Mouse (Mus musculus) liver, embryonic 14 days (tissue): Measurements from ENCODE around the gene A730071L15Rik. TPM values are rescaled to one million over a fixed set of nuclear protein-coding genes. Genes with fewer than 3 reads are reported as not detected.

Experiments used
- polyA plus RNA-seq: library from polyadenylated mRNA; depleted of rRNA; stranded (reverse); fragments of >200 nt; gene quantifications from 2 replicates; pipeline ENCODE4 v1.2.3, GENCODE M21; 2012; rRNA removed

A730071L15Rik gene
- 0.06 TPM in 2 replicates for polyA plus RNA-seq

DNA sequence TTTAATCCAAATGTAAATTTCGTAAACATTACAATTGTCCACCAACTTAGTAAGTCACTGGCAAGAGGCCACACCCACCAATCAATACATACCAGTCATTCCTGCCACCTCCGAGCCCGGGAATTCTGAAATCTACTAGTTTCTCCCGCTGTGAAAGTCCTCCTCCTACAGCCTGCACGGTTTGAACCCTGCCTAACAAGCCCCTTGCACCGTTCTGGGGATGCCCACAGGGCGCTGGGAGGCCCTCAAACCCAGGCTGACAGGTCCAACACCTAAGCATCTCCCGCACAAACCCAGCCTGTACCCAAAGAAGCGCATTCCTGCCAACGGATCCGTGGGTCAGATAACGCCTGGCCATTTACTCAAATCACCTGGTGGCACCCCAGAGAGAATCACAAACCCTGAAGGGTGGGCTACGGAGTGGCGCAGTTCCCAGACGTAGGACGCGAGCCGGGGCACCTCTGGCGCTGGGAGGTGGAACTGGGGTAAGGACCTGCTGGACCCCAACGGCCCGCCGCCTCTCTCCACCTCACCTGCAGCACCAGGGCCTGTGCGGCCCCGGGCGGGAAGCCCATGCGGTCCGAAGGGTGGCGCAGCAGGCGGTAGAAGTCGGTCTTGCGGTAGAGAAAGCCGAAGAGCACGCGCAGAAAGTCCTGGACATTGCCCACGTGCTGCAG, at the start of gene A730071L15Rik:
TSS of gene A730071L15Rik (plus strand) at position 620 of the 677 bp plus-strand sequence.

DNA sequence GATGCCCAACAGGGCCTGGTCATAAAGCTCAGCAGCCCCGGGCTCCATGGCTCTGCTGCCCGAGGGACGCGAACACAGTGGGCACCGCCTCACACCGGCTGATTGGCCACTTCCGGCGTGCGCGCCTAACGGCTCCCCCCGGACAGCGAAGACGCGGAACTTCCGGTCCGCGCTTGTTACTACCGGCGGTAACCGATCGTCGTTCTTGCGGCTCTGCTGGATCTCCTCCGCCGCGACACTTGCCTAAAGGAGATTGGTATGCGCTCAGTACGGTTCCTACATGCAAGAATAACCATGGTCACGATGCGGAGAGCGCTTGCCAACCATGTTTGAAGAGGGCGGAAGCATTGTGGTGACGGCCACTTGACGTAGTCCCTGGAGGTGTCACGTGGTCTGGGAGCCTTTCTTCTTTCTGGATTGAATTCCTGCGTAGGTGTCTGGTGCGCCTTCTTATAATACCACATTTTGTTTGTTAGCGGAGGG, 299 bp downstream of the A730071L15Rik start, which contains the start of gene Nudcd3:
TSS of gene Nudcd3 (minus strand) at position 329 of the 483 bp plus-strand sequence.

DNA sequence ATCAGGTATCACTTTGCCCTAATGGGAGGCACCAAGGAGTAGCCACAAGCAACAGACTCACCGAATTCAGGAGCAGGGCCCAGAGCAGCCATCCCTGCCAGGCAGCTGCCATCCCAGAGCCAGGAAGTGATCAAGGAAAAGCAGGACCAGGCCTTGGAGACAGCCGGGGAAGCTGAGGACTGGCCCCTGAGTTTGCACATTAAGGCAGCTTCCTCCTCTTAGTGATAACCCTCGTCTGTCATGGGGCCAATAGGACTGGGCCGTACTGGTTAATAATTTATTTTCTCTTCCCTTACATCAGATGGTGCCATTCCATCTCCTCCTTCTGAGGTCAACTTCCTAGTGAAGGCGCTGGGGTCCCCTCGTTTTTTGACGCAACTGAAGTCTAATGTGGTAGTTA, 30.2 kb downstream of the A730071L15Rik start, which contains the start of gene Npc1l1:
TSS of gene Npc1l1 (minus strand) at position 132 of the 400 bp plus-strand sequence.

Other genes with a start within 250 kb of the A730071L15Rik start
- gene Gck, start 249.9 kb upstream of the A730071L15Rik start, polyA plus RNA-seq, result 0.08 and 0.11 TPM in 2 replicates
- gene Ykt6, start 244.3 kb upstream of the A730071L15Rik start, polyA plus RNA-seq, result 17.9 and 20.3 TPM in 2 replicates
- 0.37 and 0.43 TPM in 2 replicates for gene Camk2b, start 133.7 kb upstream of the A730071L15Rik start, polyA plus RNA-seq
- gene Nudcd3, start 386 bp downstream of the A730071L15Rik start, polyA plus RNA-seq, result 10.2 and 11.7 TPM in 2 replicates
- gene Npc1l1, start 30.1 kb downstream of the A730071L15Rik start, polyA plus RNA-seq, result 0.08 and 0.09 TPM in 2 replicates
- 27.3 and 31.2 TPM in 2 replicates for gene Ddx56, start 67.7 kb downstream of the A730071L15Rik start, polyA plus RNA-seq
- 25.5 and 28.9 TPM in 2 replicates for gene Tmed4, start 74.8 kb downstream of the A730071L15Rik start, polyA plus RNA-seq
- gene Ogdh, start 91.6 kb downstream of the A730071L15Rik start, polyA plus RNA-seq, result 37.9 and 43.6 TPM in 2 replicates
- gene Zmiz2, start 189.0 kb downstream of the A730071L15Rik start, polyA plus RNA-seq, result 5.4 and 7.5 TPM in 2 replicates
- gene Ppia, start 215.4 kb downstream of the A730071L15Rik start, polyA plus RNA-seq, result 1,822 and 2,000 TPM in 2 replicates
- gene H2afv, start 244.4 kb downstream of the A730071L15Rik start, polyA plus RNA-seq, result 44.4 TPM in 2 replicates